Mouse (Mus musculus): ENCODE results near the gene Htra2.

Htra2 gene

DNA sequence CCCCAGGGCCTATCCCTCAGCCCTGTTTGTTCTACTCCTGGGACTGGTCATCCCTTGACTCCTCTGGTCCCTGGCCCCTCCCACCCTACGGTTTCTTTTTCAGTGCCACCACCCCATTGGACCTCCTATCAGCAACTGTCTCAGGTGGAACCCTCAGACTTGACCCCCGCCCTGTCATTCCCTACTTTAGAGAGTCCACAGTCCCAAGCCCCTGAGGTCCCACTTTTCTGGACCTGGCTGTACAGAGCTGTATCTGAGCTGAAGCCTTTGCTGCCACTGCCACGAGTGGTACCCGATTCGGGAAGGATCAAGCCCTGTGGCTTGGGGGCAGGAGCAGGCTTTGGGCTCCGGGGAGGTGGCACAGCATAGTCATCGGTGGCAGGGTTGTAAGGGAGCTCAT lies 24.0 kb downstream of the Htra2 start:
- no peak for DNase-seq

- no peak for DNase-seq
These were observed 25.3 kb downstream of the Htra2 start for GRCm38 (mm10) chr6:83029777-83030176.

DNA sequence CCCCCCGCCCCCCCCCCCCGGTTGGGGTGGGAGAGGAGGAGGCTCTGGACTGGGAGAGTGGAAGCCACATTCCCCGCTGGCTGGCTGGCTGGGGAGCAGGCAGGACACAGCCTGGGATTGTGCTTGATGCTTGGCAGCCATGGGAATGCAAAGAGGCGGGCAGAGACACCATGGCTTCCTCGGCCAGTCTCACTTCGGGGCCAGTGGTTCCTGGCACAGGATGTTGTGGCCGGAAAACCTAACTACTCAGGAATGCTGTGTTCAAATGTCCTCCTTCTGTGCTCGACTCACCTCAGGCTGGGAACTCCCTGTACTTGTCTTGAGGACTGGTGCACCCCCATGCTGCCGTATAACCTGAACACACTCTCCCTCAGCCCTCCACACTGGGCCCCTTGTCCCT lies 27.4 kb downstream of the Htra2 start:
- DNase-seq: no peak

- no peak for DNase-seq
These were observed 27.8 kb downstream of the Htra2 start for GRCm38 (mm10) chr6:83027293-83027692.

GRCm38 (mm10) chr6:83025221-83025620 lies 29.9 kb downstream of the Htra2 start:
- DNase-seq: no peak

- no peak for DNase-seq
These were observed 30.7 kb downstream of the Htra2 start for GRCm38 (mm10) chr6:83024421-83024820.

DNA sequence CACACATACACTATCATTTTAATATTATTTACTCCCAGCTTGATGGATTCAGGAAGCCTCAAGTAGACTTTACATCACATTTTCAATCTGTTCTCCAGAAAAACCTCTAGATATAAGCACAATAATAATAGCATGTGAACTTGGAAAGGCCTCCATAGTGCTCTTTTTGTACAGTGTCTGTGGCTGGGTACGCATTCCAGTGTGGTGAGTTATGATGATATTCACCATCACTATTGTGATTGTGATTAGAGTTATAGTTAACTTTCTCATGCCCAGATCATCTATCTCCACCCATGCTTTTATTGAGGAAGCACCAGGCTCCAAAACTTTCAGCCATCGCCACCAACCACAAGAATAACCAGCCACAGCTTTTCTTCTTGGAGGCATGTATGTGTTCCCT lies 31.3 kb downstream of the Htra2 start:
- no peak for DNase-seq

GRCm38 (mm10) chr6:83023008-83023407 lies 32.1 kb downstream of the Htra2 start:
- DNase-seq: no peak

GRCm38 (mm10) chr6:83020836-83021593 lies 34.1 kb downstream of the Htra2 start:
- no peak for DNase-seq

- DNase-seq: no peak
These were observed 35.0 kb downstream of the Htra2 start for GRCm38 (mm10) chr6:83020121-83020520.

GRCm38 (mm10) chr6:83019044-83019443 lies 36.0 kb downstream of the Htra2 start:
- no peak for DNase-seq

DNA sequence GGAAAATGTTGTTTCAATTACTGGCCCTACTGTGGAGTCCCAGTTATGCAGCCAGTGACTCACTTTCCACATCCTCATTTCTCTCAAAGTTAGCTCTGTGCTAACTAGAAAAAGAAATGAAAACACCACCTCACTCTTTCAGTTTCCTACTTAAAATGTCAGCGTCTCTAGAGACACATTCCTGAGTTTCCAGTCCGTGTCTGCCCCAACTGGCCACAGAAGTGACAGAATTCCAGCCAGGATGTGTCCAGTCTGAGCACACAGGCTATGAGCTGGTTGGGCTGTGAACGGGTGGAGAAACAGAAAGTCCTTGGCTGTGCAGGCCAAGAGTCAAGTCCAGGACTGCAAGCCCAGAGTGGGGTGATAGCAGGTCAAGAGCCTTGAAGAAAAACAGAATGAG lies 37.9 kb downstream of the Htra2 start:
- DNase-seq: no peak

DNA sequence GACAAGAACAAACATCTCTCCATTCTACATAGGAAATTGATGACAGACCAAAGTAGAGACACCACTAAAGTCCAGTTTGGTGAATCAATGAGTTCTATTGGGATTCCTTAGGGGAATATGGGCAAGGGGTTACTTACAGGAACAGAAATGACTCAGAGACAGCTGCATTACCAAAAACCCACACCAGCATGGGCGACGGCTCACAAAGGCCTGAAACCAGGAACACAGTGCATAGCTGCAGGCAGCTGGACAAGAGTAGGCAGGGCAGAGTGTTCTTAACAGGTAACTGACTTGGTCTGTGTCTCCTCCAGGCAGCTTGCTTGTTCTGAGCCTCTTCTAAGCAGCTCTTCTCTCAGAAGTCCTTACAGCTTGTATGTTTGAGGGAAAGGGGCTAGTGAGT lies 39.3 kb downstream of the Htra2 start:
- DNase-seq: no peak

DNA sequence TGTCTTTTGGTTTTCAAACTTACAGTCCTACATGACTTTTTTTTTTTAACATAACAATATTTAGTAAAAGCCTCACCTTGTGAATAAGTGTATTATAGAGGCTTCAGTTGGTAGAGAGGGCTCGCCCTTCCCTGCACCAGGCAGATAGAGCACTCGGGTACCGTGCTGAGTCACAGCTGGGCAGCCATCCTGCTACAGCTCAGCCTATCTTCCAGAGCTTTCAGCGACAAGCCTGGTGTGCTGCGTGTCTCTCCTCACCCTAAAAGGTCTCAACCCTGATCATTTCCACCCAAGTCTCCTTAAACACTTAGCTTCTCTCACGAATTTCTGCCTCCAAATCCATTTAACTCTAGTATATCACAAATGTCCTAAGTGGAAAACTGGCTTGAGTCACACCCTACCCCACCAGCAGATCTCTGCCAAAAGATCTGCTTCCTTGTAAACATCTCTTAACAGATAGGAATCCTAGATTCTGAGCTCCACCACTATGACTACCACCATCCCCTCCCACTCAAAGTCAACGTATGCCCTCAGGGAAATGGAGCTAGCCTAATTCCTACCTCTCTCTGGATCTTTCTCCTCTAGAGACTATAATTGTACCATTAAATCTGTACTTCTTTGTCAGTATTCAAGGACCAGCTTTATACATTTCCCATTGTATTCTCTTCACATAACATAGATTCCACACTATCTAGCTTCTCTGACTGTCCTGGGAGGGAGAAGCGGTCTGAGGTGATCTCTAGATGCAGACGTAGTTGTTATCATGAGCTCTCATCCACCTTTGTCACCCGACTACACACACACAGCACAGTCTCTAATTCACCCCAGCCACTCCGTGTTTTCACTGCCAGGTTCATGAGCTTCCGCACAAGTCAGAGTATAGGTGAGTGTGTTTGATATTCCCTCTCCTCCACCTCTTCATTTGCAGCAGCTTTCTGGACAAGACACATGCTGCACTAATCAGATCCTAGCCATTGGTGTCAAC lies 40.3 kb downstream of the Htra2 start:
- DNase-seq: no peak

GRCm38 (mm10) chr6:83013444-83013843 lies 41.6 kb downstream of the Htra2 start:
- no peak for DNase-seq

- no peak for DNase-seq
These were observed 43.3 kb downstream of the Htra2 start for GRCm38 (mm10) chr6:83011756-83012155.

- no peak for DNase-seq
These were observed 43.8 kb downstream of the Htra2 start for GRCm38 (mm10) chr6:83011255-83011654.

GRCm38 (mm10) chr6:83010010-83010409 lies 45.1 kb downstream of the Htra2 start:
- DNase-seq: no peak

DNA sequence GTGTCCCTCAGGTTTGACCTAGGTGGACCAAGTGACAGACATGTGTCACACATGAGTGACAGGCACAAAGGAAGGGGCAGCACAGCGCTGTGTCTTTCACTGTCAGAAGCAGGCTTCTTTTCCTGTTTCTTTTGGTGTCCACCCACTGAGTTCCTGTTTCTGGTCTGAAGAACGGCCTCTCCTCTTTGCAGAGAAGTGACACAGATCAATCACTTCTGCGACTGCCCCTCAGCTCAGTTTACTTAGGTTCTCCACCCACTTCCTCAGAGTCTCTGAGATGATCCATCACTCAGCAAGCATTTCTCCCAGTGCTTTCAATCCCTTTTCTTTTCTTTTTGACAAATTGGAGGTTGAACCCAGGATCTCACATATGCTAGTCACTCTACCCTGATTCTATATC lies 46.4 kb downstream of the Htra2 start:
- DNase-seq: no peak

GRCm38 (mm10) chr6:83006114-83006513 lies 49.0 kb downstream of the Htra2 start:
- DNase-seq: no peak

GRCm38 (mm10) chr6:83005444-83006011 lies 49.5 kb downstream of the Htra2 start:
- no peak for DNase-seq

DNA sequence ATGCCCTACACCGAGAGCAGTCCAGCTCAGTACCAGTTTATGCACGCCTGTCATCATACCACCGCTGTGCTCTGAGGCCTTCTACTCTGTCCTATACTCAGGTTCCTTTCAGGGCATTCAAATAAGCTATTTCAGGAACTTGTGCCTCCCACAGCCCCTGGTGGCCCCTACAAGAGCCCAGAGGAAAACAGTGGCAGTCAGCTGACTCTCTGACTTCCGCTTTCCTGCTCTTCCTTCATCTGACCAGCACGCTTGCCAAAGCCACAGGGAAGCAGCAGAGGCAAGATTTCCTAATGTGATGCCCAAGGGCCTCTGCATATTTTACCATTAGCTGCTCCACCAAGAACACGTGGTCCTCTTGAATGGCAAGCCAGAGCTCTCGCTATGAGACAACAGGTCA lies 50.2 kb downstream of the Htra2 start:
- no peak for DNase-seq

GRCm38 (mm10) chr6:83004309-83004708 lies 50.8 kb downstream of the Htra2 start:
- no peak for DNase-seq

GRCm38 (mm10) chr6:83003850-83004249 lies 51.2 kb downstream of the Htra2 start:
- no peak for DNase-seq

Measured in cerebellum, adult 8-10 months (tissue).